Mouse (Mus musculus) MEL (cell line): ENCODE data around the gene Sbno2. TPM values are rescaled to one million over a fixed set of nuclear protein-coding genes. Genes with fewer than 3 reads are reported as not detected.

Source experiments
- DNase-seq: peaks from one replicate; pipeline ENCODE4 v3.0.0; 2011; ENCODE audit warnings: low read depth, low spot score
- H3K27ac ChIP-seq: 2 replicates; pipeline ENCODE4 v1.5.1; 2012; ENCODE audit warnings: low read depth, mild to moderate bottlenecking, control low read depth, low read length, moderate library complexity; ENCODE audit not compliant: control insufficient read depth
- H3K27me3 ChIP-seq, 2 experiments: fragments of 150-350 bp in 1 of 2; sonication (generic) in 1 of 2; 2 replicates each; pipeline ENCODE4 v1.6.1; 2012; ENCODE audit warnings: low read length in 2 of 2, mild to moderate bottlenecking in 2 of 2, improper control_type of control experiment in 1 of 2, moderate library complexity in 1 of 2; ENCODE audit not compliant: insufficient read depth in 2 of 2, control insufficient read depth in 1 of 2
- H3K36me3 ChIP-seq, 2 experiments: 2 replicates each; pipeline ENCODE4 v1.6.1; 2012 to 2014; ENCODE audit warnings: low read length in 2 of 2, improper control_type of control experiment in 1 of 2, inconsistent platforms in 1 of 2, mild to moderate bottlenecking in 1 of 2; ENCODE audit not compliant: insufficient read depth in 2 of 2, control insufficient read depth in 1 of 2
- H3K4me1 ChIP-seq, 2 experiments: fragments of 150-350 bp in 1 of 2; sonication (generic) in 1 of 2; 2 replicates each; pipeline ENCODE4 v1.6.1; 2012; ENCODE audit warnings: low read length in 2 of 2, improper control_type of control experiment in 1 of 2, mild to moderate bottlenecking in 1 of 2; ENCODE audit not compliant: insufficient read depth in 2 of 2, control insufficient read depth in 1 of 2
- H3K4me3 ChIP-seq, 2 experiments: fragments of 150-350 bp in 1 of 2; sonication (generic) in 1 of 2; 2 replicates each; pipeline ENCODE4 v1.5.1; 2012; ENCODE audit warnings: low read depth in 2 of 2, low read length in 2 of 2, mild to moderate bottlenecking in 2 of 2, moderate library complexity in 2 of 2, control low read depth in 1 of 2, improper control_type of control experiment in 1 of 2; ENCODE audit not compliant: control insufficient read depth in 1 of 2, insufficient read depth in 1 of 2
- H3K79me2 ChIP-seq: 2 replicates; pipeline ENCODE4 v1.6.1; 2012; ENCODE audit warnings: mild to moderate bottlenecking, low read length, moderate library complexity; ENCODE audit not compliant: control insufficient read depth, poor library complexity, insufficient read depth
- H3K9ac ChIP-seq: 2 replicates; pipeline ENCODE4 v1.6.1; 2012; ENCODE audit warnings: low read depth, mild to moderate bottlenecking, control low read depth, low read length, moderate library complexity; ENCODE audit not compliant: control insufficient read depth, poor library complexity, severe bottlenecking
- H3K9me3 ChIP-seq: fragments of 150-350 bp; sonication (generic); replicated peaks from 2 replicates; pipeline ENCODE4 v1.6.1; 2012; ENCODE audit warnings: mild to moderate bottlenecking, low read length, improper control_type of control experiment, moderate library complexity; ENCODE audit not compliant: insufficient read depth
- BHLHE40 ChIP-seq: IDR thresholded peaks from 2 replicates; pipeline ENCODE4 v1.6.1; 2012; ENCODE audit warnings: low read depth, mild to moderate bottlenecking, inconsistent platforms, low read length, improper control_type of control experiment, borderline replicate concordance
- CHD1 ChIP-seq: IDR thresholded peaks from 2 replicates; pipeline ENCODE4 v1.6.1; 2012; ENCODE audit warnings: low read depth, mild to moderate bottlenecking, inconsistent platforms, low read length, improper control_type of control experiment
- CHD2 ChIP-seq: IDR thresholded peaks from 2 replicates; pipeline ENCODE4 v1.6.1; 2011; ENCODE audit warnings: low read length, improper control_type of control experiment
- EP300 ChIP-seq, 2 experiments: IDR thresholded peaks; 2 replicates each; pipeline ENCODE4 v1.6.1; 2011; ENCODE audit warnings: improper control_type of control experiment in 2 of 2, low read length in 2 of 2, low read depth in 1 of 2, mild to moderate bottlenecking in 1 of 2
- ETS1 ChIP-seq: IDR thresholded peaks from 2 replicates; pipeline ENCODE4 v1.6.1; 2012; ENCODE audit warnings: low read depth, mild to moderate bottlenecking, inconsistent platforms, low read length, improper control_type of control experiment, moderate library complexity
- GABPA ChIP-seq: IDR thresholded peaks from 2 replicates; pipeline ENCODE4 v1.6.1; 2012; ENCODE audit warnings: low read depth, mild to moderate bottlenecking, inconsistent platforms, low read length, improper control_type of control experiment, moderate library complexity
- GATA1 ChIP-seq: IDR thresholded peaks from 2 replicates; pipeline ENCODE4 v1.6.1; 2011; ENCODE audit warnings: low read depth, low read length, improper control_type of control experiment
- HCFC1 ChIP-seq: IDR thresholded peaks from 2 replicates; pipeline ENCODE4 v1.6.1; 2012; ENCODE audit warnings: low read depth, mild to moderate bottlenecking, inconsistent platforms, low read length, improper control_type of control experiment, moderate library complexity
- MAX ChIP-seq: IDR thresholded peaks from 2 replicates; pipeline ENCODE4 v1.6.1; 2011; ENCODE audit warnings: low read length, improper control_type of control experiment
- MEF2A ChIP-seq: IDR thresholded peaks from 2 replicates; pipeline ENCODE4 v1.6.1; 2014; ENCODE audit warnings: low read depth, mild to moderate bottlenecking, inconsistent platforms, low read length, improper control_type of control experiment; ENCODE audit not compliant: poor library complexity, insufficient replicate concordance, severe bottlenecking; ENCODE audit errors: extremely low read depth
- MXI1 ChIP-seq: IDR thresholded peaks from 2 replicates; pipeline ENCODE4 v1.6.1; 2011; ENCODE audit warnings: mild to moderate bottlenecking, low read depth, low read length, improper control_type of control experiment
- MYB ChIP-seq: IDR thresholded peaks from 2 replicates; pipeline ENCODE4 v1.6.1; 2011; ENCODE audit warnings: mild to moderate bottlenecking, low read depth, low read length, improper control_type of control experiment
- MYC ChIP-seq: IDR thresholded peaks from 2 replicates; pipeline ENCODE4 v1.6.1; 2011; ENCODE audit warnings: low read depth, mild to moderate bottlenecking, low read length, improper control_type of control experiment, moderate library complexity
- POLR2A ChIP-seq, 2 experiments: IDR thresholded peaks; 2 replicates each; pipeline ENCODE4 v1.6.1; 2011 to 2012; ENCODE audit warnings: low read length in 2 of 2, mild to moderate bottlenecking in 2 of 2, control low read depth in 1 of 2, improper control_type of control experiment in 1 of 2, low read depth in 1 of 2, moderate library complexity in 1 of 2; ENCODE audit not compliant: control insufficient read depth in 1 of 2, insufficient read depth in 1 of 2, poor library complexity in 1 of 2
- POLR2AphosphoS2 ChIP-seq: IDR thresholded peaks from 2 replicates; pipeline ENCODE4 v1.6.1; 2011; ENCODE audit warnings: low read length, improper control_type of control experiment
- RAD21 ChIP-seq: IDR thresholded peaks from 2 replicates; pipeline ENCODE4 v1.6.1; 2011; ENCODE audit warnings: mild to moderate bottlenecking, low read depth, low read length, improper control_type of control experiment
- RCOR1 ChIP-seq: IDR thresholded peaks from 2 replicates; pipeline ENCODE4 v1.6.1; 2012; ENCODE audit warnings: low read depth, mild to moderate bottlenecking, inconsistent platforms, low read length, improper control_type of control experiment
- SIN3A ChIP-seq: IDR thresholded peaks from 2 replicates; pipeline ENCODE4 v1.6.1; 2012; ENCODE audit warnings: low read length, improper control_type of control experiment, inconsistent platforms
- TCF12 ChIP-seq: IDR thresholded peaks from 2 replicates; pipeline ENCODE4 v1.6.1; 2014; ENCODE audit warnings: low read depth, mild to moderate bottlenecking, inconsistent platforms, low read length, improper control_type of control experiment, moderate library complexity
- USF1 ChIP-seq: IDR thresholded peaks from 2 replicates; pipeline ENCODE4 v1.6.1; 2014; ENCODE audit warnings: low read depth, mild to moderate bottlenecking, inconsistent platforms, low read length, improper control_type of control experiment, moderate library complexity
- USF2 ChIP-seq, 2 experiments: IDR thresholded peaks; 2 replicates each; pipeline ENCODE4 v1.6.1; 2011 to 2012; ENCODE audit warnings: improper control_type of control experiment in 2 of 2, low read length in 2 of 2, borderline replicate concordance in 1 of 2, inconsistent platforms in 1 of 2, low read depth in 1 of 2, mild to moderate bottlenecking in 1 of 2; ENCODE audit not compliant: insufficient read depth in 1 of 2
- ZMIZ1 ChIP-seq: IDR thresholded peaks from 2 replicates; pipeline ENCODE4 v1.6.1; 2012; ENCODE audit warnings: low read depth, mild to moderate bottlenecking, inconsistent platforms, low read length, improper control_type of control experiment, moderate library complexity
- ZNF384 ChIP-seq: IDR thresholded peaks from 2 replicates; pipeline ENCODE4 v1.6.1; 2012; ENCODE audit warnings: low read depth, mild to moderate bottlenecking, inconsistent platforms, low read length, improper control_type of control experiment
- polyA plus RNA-seq, 2 experiments: library from polyadenylated mRNA; stranded (reverse) in 1 of 2; unstranded in 1 of 2; fragments of >175 nt in 1 of 2; fragments of >200 nt in 1 of 2; gene quantifications; 2 replicates each; pipeline versions ENCODE4 v1.2.1 to v1.2.4; 2012; ENCODE audit warnings: low replicate concordance in 2 of 2, low read depth in 1 of 2; ENCODE audit not compliant: insufficient read length in 2 of 2, insufficient read depth in 1 of 2, missing spikeins in 1 of 2
- total RNA-seq: library from RNA; depleted of rRNA; stranded (reverse); fragments of 300-350 nt; gene quantifications from 2 replicates; pipeline ENCODE4 v1.2.3, GENCODE M21; 2012

Sbno2 gene
- total and polyA plus RNA-seq, 3 experiments = 15.8 to 29.0 TPM; not detected in 1

- TF ChIP-seq GABPA = no peak
- no peak for TF ChIP-seq RCOR1
Measured at GRCm38 (mm10) chr10:80039559-80039979, 65.8 kb downstream of the Sbno2 start, which contains the start of gene Polr2e (continued).

GRCm38 (mm10) chr10:80036832-80037231, 68.5 kb downstream of the Sbno2 start:
- H3K4me1 ChIP-seq = peaks cover 7 to 39% of the 10 kb centered on the region in 2 experiments; a peak in 3 of 4 replicates
- H3K9me3 ChIP-seq = no peaks in the 10 kb centered on the region
- H3K79me2 ChIP-seq = peaks cover 19% of the 10 kb centered on the region
- H3K36me3 ChIP-seq = peaks cover 0 to 30% of the 10 kb centered on the region in 2 experiments; a peak in 3 of 4 replicates
- H3K27ac ChIP-seq = no peak overlapping the region
- no peak overlapping the region for H3K4me3 ChIP-seq
- no peak overlapping the region for H3K9ac ChIP-seq
- H3K27me3 ChIP-seq = no peaks in the 10 kb centered on the region
- DNase-seq = no peak
- TF ChIP-seq RCOR1 (no peak), MYB (no peak), BHLHE40 (no peak), ZNF384 (no peak), USF2 (IDR thresholded peaks at IDR 0.05; ENCODE audit: borderline replicate concordance in 1 of 2, insufficient read depth in 1 of 2, low read depth in 1 of 2, low read length in 2 of 2) (no peak), RAD21 (no peak), ETS1 (no peak), EP300 (IDR thresholded peaks at IDR 0.05; ENCODE audit: low read depth in 1 of 2, low read length in 2 of 2) (no peak), MXI1 (no peak), POLR2AphosphoS2 (no peak), POLR2A (IDR thresholded peaks at IDR 0.05; ENCODE audit: control insufficient read depth in 1 of 2, insufficient read depth in 1 of 2, low read depth in 1 of 2, low read length in 2 of 2, poor library complexity in 1 of 2) (no peak), HCFC1 (no peak), TCF12 (no peak), MEF2A (no peak), CHD1 (no peak), MAX (no peak), MYC (no peak), GATA1 (no peak), CHD2 (no peak)

GRCm38 (mm10) chr10:80035686-80036085, 69.7 kb downstream of the Sbno2 start:
- H3K4me3 ChIP-seq = no peak overlapping the region
- no peaks in the 10 kb centered on the region for H3K27me3 ChIP-seq
- no peak overlapping the region for H3K9ac ChIP-seq
- H3K4me1 ChIP-seq = peaks cover 7 to 40% of the 10 kb centered on the region in 2 experiments; a peak in 3 of 4 replicates
- peaks cover 19% of the 10 kb centered on the region for H3K79me2 ChIP-seq
- no peak overlapping the region for H3K27ac ChIP-seq
- TF ChIP-seq USF1 (no peak), ZMIZ1 (no peak), ETS1 (no peak), SIN3A (no peak), USF2 (IDR thresholded peaks at IDR 0.05; ENCODE audit: borderline replicate concordance in 1 of 2, insufficient read depth in 1 of 2, low read depth in 1 of 2, low read length in 2 of 2) (no peak), GATA1 (no peak), MAX (no peak), ZNF384 (no peak)
- no peak for DNase-seq
- H3K9me3 ChIP-seq = no peaks in the 10 kb centered on the region
- peaks cover 0 to 30% of the 10 kb centered on the region in 2 experiments; a peak in 3 of 4 replicates for H3K36me3 ChIP-seq
